Mouse (Mus musculus): ENCODE data around the gene Abca14. TPM values are rescaled to one million over a fixed set of nuclear protein-coding genes. Genes with fewer than 3 reads are reported as not detected.
A peak's percentile ranks its signal among the peaks of the same experiment; 100 is the strongest.
"Not testable (repeated sequence)": the region's sequence is repeated elsewhere in the genome, so short reads cannot be mapped to it uniquely, and the experiment has no call there.

The Abca14 gene
- polyA plus RNA-seq, 1 experiment from 2014 or later: not detected

GRCm38 (mm10) chr7:120241092-120241491, 37.3 kb downstream of the Abca14 start:
- H3K9me3 ChIP-seq: no peaks in the 10 kb centered on the region
- H3K36me3 ChIP-seq: no peaks in the 10 kb centered on the region
- no peak for ATAC-seq
- H3K4me1 ChIP-seq (replicated peaks): no peaks in the 10 kb centered on the region
- no peaks in the 10 kb centered on the region for H3K27me3 ChIP-seq
- H3K27ac ChIP-seq: no peak overlapping the region
- H3K4me3 ChIP-seq (replicated peaks): no peak overlapping the region
- H3K9ac ChIP-seq (replicated peaks): no peak overlapping the region
- no peak overlapping the region for H3K4me2 ChIP-seq (replicated peaks)

DNA sequence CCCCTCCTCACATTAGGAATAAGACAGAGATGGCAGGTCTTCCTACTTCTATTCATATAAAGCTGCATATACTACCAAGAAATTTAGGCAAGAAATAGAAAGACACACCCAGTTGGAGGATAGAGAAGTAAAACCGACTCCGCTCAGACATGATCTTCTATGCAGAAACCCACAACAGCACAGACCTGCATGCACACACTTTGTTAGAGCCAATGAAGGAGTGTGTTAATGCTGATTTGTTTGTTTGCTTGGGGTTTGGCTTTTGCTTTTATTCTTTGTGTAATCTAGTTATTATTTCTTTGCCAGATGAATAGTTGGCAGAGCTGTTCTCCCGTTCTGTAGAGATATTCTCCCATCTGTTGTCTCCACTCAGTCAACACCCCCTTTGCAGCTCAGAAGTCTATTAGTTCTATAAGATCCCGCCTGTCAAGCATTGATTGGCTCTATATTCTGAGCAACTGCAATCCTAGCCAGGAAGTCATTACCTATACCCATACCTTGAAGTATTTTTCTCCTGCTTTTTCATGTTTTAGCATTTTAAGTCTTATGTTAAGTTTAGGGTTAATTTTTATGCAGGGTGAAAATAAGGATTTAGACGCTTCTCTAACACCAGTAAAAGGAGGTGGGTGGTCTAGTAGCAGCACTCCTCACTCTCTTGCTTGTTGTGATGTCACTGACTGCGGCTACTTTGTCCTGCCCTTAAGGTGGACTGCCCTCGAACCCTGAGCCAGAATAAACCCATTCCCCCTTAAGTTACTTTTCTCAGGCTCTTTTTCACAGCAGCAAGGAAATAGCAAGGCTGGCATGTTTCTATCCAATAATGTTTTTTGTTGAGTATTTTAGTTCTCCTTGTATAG, 67.6 kb downstream of the Abca14 start:
- Histone ChIP-seq H3K4me1 (replicated peaks) (no peaks in the 10 kb centered on the region), H3K9ac (replicated peaks) (no peak overlapping the region), H3K4me2 (replicated peaks) (no peak overlapping the region), H3K9me3 (no peaks in the 10 kb centered on the region; the same call in 1 of the 2 replicates), H3K36me3 (no peaks in the 10 kb centered on the region), H3K27ac (no peak overlapping the region), H3K27me3 (no peaks in the 10 kb centered on the region), H3K4me3 (replicated peaks) (no peak overlapping the region)
- no peak for ATAC-seq
- 82% methylated on average over 7 of the region's 7 CpGs for WGBS

DNA sequence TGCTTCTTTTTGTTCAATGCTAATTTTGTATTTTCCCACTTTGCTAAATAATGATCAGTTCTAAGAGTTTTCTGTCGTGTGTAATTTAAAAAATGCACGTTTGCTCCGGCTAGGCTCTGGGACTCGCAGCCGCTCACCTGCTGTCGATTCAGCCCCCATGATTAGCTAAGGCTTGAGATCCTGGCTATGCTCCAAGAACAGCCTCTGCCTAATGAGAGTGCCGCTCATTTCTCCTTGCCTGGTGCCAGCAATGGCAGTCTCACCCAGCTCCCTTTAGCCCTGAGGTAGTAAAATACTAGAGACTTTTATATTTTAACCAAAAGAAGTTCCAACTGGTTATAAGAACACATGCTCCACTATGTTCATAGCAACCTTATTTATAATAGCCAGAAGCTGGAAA, 68.3 kb downstream of the Abca14 start:
- Histone ChIP-seq H3K4me2 (replicated peaks) (no peak overlapping the region), H3K9ac (replicated peaks) (no peak overlapping the region), H3K4me3 (replicated peaks) (no peak overlapping the region), H3K4me1 (replicated peaks) (no peaks in the 10 kb centered on the region), H3K36me3 (no peaks in the 10 kb centered on the region), H3K27ac (no peak overlapping the region), H3K9me3 (no peaks in the 10 kb centered on the region), H3K27me3 (no peaks in the 10 kb centered on the region)
- ATAC-seq: no peak
- WGBS: 76% methylated on average over 7 of the region's 7 CpGs

GRCm38 (mm10) chr7:120285286-120285685, 81.5 kb downstream of the Abca14 start:
- no peak overlapping the region for H3K4me2 ChIP-seq (replicated peaks)
- no peak overlapping the region for H3K4me3 ChIP-seq (replicated peaks)
- H3K9ac ChIP-seq (replicated peaks): no peak overlapping the region
- no peaks in the 10 kb centered on the region for H3K9me3 ChIP-seq
- H3K4me1 ChIP-seq (replicated peaks): no peaks in the 10 kb centered on the region
- no peak for ATAC-seq
- no peaks in the 10 kb centered on the region for H3K36me3 ChIP-seq
- H3K27ac ChIP-seq: no peak overlapping the region
- 75% methylated on average over 3 of the region's 3 CpGs for WGBS
- no peaks in the 10 kb centered on the region for H3K27me3 ChIP-seq

- no peak for ATAC-seq
- no peak overlapping the region for H3K4me3 ChIP-seq (replicated peaks)
- H3K4me2 ChIP-seq (replicated peaks): no peak overlapping the region
- no peaks in the 10 kb centered on the region for H3K27me3 ChIP-seq
- no peak overlapping the region for H3K27ac ChIP-seq
- no peaks in the 10 kb centered on the region for H3K4me1 ChIP-seq (replicated peaks)
- H3K36me3 ChIP-seq: no peaks in the 10 kb centered on the region
- H3K9me3 ChIP-seq: no peaks in the 10 kb centered on the region
- WGBS: 93% methylated on average over 1 of the region's 1 CpGs
- no peak overlapping the region for H3K9ac ChIP-seq (replicated peaks)
These were observed 112.3 kb downstream of the Abca14 start for GRCm38 (mm10) chr7:120316086-120316485.

DNA sequence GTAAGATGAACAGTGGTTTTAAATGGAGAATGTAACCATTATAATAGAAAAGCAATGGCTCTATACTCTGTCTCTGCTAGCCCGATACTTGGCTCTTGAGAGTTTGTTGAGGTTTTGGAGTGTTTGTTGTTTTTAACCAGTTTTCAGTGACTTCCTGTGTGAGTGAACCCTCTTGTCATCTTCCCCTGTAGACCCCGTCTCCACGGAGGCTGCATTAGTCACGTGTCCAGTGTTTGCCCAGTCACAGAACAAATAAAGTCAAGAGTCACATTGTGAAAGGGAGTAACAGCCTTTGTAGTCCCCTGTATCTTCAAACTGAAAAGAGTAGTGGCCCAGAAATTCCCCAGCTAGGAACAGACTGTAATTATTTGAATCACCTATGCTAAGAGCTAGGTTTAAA, 119.2 kb downstream of the Abca14 start:
- Histone ChIP-seq H3K4me2 (replicated peaks) (no peak overlapping the region), H3K36me3 (no peaks in the 10 kb centered on the region), H3K4me3 (replicated peaks) (no peak overlapping the region), H3K4me1 (replicated peaks) (peaks cover 3% of the 10 kb centered on the region; the same call in 1 of the 2 replicates), H3K27ac (no peak overlapping the region), H3K9ac (replicated peaks) (no peak overlapping the region), H3K9me3 (no peaks in the 10 kb centered on the region), H3K27me3 (no peaks in the 10 kb centered on the region)
- no peak for ATAC-seq
- 48% methylated on average over 4 of the region's 4 CpGs for WGBS

GRCm38 (mm10) chr7:120325911-120326310, 122.2 kb downstream of the Abca14 start:
- not testable (repeated sequence) for H3K27ac ChIP-seq; ATAC-seq; H3K27me3 ChIP-seq; H3K4me3 ChIP-seq (replicated peaks); H3K9me3 ChIP-seq; H3K4me2 ChIP-seq (replicated peaks); H3K36me3 ChIP-seq; H3K4me1 ChIP-seq (replicated peaks); H3K9ac ChIP-seq (replicated peaks)
- 72% methylated on average over 2 of the region's 2 CpGs for WGBS

GRCm38 (mm10) chr7:120327220-120328073, 123.7 kb downstream of the Abca14 start:
- no peaks in the 10 kb centered on the region for H3K27me3 ChIP-seq
- H3K36me3 ChIP-seq: no peaks in the 10 kb centered on the region
- ATAC-seq: peak; percentile 80
- H3K27ac ChIP-seq: no peak overlapping the region
- no peaks in the 10 kb centered on the region for H3K9me3 ChIP-seq
- H3K4me1 ChIP-seq (replicated peaks): peaks cover 3% of the 10 kb centered on the region; the same call in 1 of the 2 replicates
- no peak overlapping the region for H3K9ac ChIP-seq (replicated peaks)
- 16% methylated on average over 22 of the region's 22 CpGs for WGBS
- peak overlapping the region; percentile 24 for H3K4me3 ChIP-seq (replicated peaks)
- peak overlapping the region; percentile 58 for H3K4me2 ChIP-seq (replicated peaks)

GRCm38 (mm10) chr7:120328087-120328793, 124.5 kb downstream of the Abca14 start, which contains the start of gene Abca15:
TSS of gene Abca15 (plus strand) at chr7:120328670.
- peak; percentile 68; the same call in 1 of the 2 replicates for ATAC-seq
- Histone ChIP-seq H3K4me3 (replicated peaks) (peak within 1 kb of the TSS; percentile 24), H3K9me3 (no peaks in the 10 kb centered on the region), H3K27ac (no peak within 1 kb of the TSS), H3K9ac (replicated peaks) (no peak within 1 kb of the TSS), H3K27me3 (no peaks in the 10 kb centered on the region), H3K4me1 (replicated peaks) (peaks cover 3% of the 10 kb centered on the region; the same call in 1 of the 2 replicates), H3K36me3 (no peaks in the 10 kb centered on the region), H3K4me2 (replicated peaks) (peak within 1 kb of the TSS; percentile 58)
- WGBS: 86% methylated on average over 22 of the region's 22 CpGs

DNA sequence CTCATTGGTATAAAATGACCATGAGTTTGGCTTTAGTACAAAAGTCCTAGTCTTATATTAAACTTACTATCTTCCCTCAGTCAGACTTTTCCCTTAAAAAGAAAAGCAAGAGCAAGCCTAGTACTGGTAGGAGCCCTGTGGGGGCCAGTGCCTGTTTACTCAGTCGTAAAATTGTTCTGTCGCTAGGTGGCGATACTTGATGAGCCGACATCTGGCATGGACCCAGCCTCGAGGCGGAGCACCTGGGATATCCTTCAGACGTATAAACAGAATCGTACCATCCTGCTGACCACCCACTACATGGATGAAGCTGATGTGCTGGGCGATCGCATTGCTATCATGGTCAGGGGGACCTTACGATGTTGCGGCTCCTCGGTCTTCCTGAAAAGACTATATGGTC, 157.4 kb downstream of the Abca14 start:
- Histone ChIP-seq H3K9ac (replicated peaks) (no peak overlapping the region), H3K4me3 (replicated peaks) (no peak overlapping the region), H3K36me3 (no peaks in the 10 kb centered on the region), H3K4me1 (replicated peaks) (no peaks in the 10 kb centered on the region), H3K4me2 (replicated peaks) (no peak overlapping the region), H3K27ac (no peak overlapping the region), H3K27me3 (no peaks in the 10 kb centered on the region), H3K9me3 (no peaks in the 10 kb centered on the region)
- no peak for ATAC-seq
- WGBS: 43% methylated on average over 13 of the region's 13 CpGs

Data from midbrain, embryonic 13.5 days (tissue).